Mouse (Mus musculus) regulatory T cell (primary cell): Measurements from ENCODE around the gene Rbp3.

ENCODE experiments used
- in situ Hi-C: fragments of 300-600 bp; cut with MboI, MseI; formaldehyde crosslinking; loops from one replicate; pipeline ENCODE4 v1.15.1; 2025; ENCODE audit warnings: high pct_unique_total_duplicates

The Rbp3 gene

GRCm38 (mm10) chr14:33953761-33954160 is at the start of gene Rbp3:
Gene Rbp3 (plus strand): TSS chr14:33954003.
- in situ Hi-C loops = no loop called here

GRCm38 (mm10) chr14:33904851-33905250 is 49.0 kb upstream of the Rbp3 start:
- in situ Hi-C loops = no loop called here

GRCm38 (mm10) chr14:33913727-33914126 is 40.1 kb upstream of the Rbp3 start:
- in situ Hi-C loops = no loop called here

- in situ Hi-C loops = no loop called here
Observed at GRCm38 (mm10) chr14:33914206-33914605, 39.6 kb upstream of the Rbp3 start.

GRCm38 (mm10) chr14:33920727-33921559 is 32.9 kb upstream of the Rbp3 start:
- in situ Hi-C loops = no loop called here

- in situ Hi-C loops = no loop called here
Observed at GRCm38 (mm10) chr14:33922771-33923167, 31.0 kb upstream of the Rbp3 start.

GRCm38 (mm10) chr14:33923168-33924070 is 30.4 kb upstream of the Rbp3 start, which contains the start of gene Gdf10:
Gene Gdf10 (plus strand): TSS chr14:33923587.
- in situ Hi-C loops = no loop called here

GRCm38 (mm10) chr14:33931853-33932252 is 21.9 kb upstream of the Rbp3 start:
- in situ Hi-C loops = loop anchor here (5.0 kb wide), 1 partner anchor 240 kb away; no protein-coding TSS in a partner anchor

- in situ Hi-C loops = loop anchor here (5.0 kb wide), 1 partner anchor 241 kb away; no protein-coding TSS in a partner anchor
Observed at GRCm38 (mm10) chr14:33932935-33933703, 20.7 kb upstream of the Rbp3 start.

GRCm38 (mm10) chr14:33933778-33934317 is 20.0 kb upstream of the Rbp3 start:
- in situ Hi-C loops = loop anchor here (5.0 kb wide), 1 partner anchor 242 kb away; no protein-coding TSS in a partner anchor

- in situ Hi-C loops = no loop called here
Observed at GRCm38 (mm10) chr14:33939117-33939516, 14.7 kb upstream of the Rbp3 start.

GRCm38 (mm10) chr14:33940739-33941138 is 13.1 kb upstream of the Rbp3 start, which contains the start of gene Gdf2:
Gene Gdf2 (plus strand): TSS chr14:33941039.
- in situ Hi-C loops = no loop called here

- in situ Hi-C loops = no loop called here
Observed at GRCm38 (mm10) chr14:33942222-33942621, 11.6 kb upstream of the Rbp3 start.

GRCm38 (mm10) chr14:33946125-33946524 is 7.7 kb upstream of the Rbp3 start:
- in situ Hi-C loops = no loop called here

- in situ Hi-C loops = no loop called here
Observed at GRCm38 (mm10) chr14:33952233-33952981, 1.4 kb upstream of the Rbp3 start.

- in situ Hi-C loops = no loop called here
Observed at GRCm38 (mm10) chr14:33956055-33956454, 2.3 kb downstream of the Rbp3 start.

GRCm38 (mm10) chr14:33958186-33958585 is 4.4 kb downstream of the Rbp3 start:
- in situ Hi-C loops = no loop called here

- in situ Hi-C loops = no loop called here
Observed at GRCm38 (mm10) chr14:33958841-33959240, 5.0 kb downstream of the Rbp3 start.

GRCm38 (mm10) chr14:33959341-33959740 is 5.5 kb downstream of the Rbp3 start:
- in situ Hi-C loops = no loop called here

- in situ Hi-C loops = no loop called here
Observed at GRCm38 (mm10) chr14:33965675-33966074, 11.9 kb downstream of the Rbp3 start.
